Mouse (Mus musculus): ENCODE data around the gene Odf2. TPM values are rescaled to one million over a fixed set of nuclear protein-coding genes. Genes with fewer than 3 reads are reported as not detected.

Gene Odf2
- polyA plus RNA-seq, 1 experiment, result 257 TPM

DNA sequence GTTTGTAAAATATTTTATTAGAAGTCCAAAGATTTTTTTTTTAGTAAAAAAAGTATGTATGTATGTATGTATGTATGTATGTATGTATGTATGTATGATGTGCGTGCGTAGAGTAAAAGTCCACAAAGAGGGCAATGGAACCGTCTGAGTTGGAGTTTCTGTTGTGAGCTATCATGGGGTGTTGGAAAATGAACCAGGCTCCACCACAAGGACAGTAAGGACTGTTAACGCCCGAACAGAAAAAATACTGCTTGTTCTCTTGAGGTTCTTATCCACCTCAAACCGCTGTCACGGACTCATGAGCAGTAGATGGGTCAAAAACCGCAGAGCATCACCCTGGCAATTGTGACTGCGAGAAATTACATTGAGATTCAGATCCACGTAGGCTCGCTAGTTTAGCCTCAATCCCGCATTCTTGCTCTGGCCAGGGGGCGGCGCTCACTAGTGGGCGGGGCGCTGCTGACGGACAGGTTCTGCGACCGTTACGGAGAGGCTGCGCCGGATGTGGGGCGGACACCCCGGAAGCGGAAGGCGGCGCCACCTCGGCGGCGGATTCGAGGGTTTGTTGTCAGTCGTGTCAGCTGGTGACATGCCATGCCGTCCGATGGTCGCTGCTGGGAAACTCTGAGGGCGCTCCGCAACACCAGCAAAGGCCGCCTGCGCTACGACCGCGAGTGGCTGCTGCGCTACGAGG is 46.0 kb downstream of the Odf2 start, which contains the start of gene Gle1:
Gene Gle1 (plus strand): TSS at position 521 of the 694 bp plus-strand sequence.
- Histone ChIP-seq H3K4me1 (ENCODE audit: control insufficient read depth, insufficient read depth, low read length) (no peaks in the 10 kb centered on the region), H3K27me3 (ENCODE audit: control insufficient read depth, insufficient read depth, low read length, poor library complexity, severe bottlenecking) (no peaks in the 10 kb centered on the region), H3K27ac (ENCODE audit: insufficient read depth, low read length) (peak within 1 kb of the TSS; percentile 23; the same call in 1 of the 2 replicates), H3K36me3 (ENCODE audit: control insufficient read depth, insufficient read depth, low read length, poor library complexity, severe bottlenecking) (peaks cover 12% of the 10 kb centered on the region), H3K4me3 (ENCODE audit: low read depth, low read length) (peak within 1 kb of the TSS; percentile 87), H3K9me3 (replicated peaks; ENCODE audit: control insufficient read depth, insufficient read depth, low read length, poor library complexity, severe bottlenecking) (no peaks in the 10 kb centered on the region), H3K9ac (ENCODE audit: low read depth, poor library complexity, severe bottlenecking) (peak within 1 kb of the TSS; percentile 52)
- peak; percentile 34 for TF ChIP-seq CTCF (IDR thresholded peaks at IDR 0.05; ENCODE audit: low read depth, low read length)
- no peak for TF ChIP-seq EP300 (IDR thresholded peaks at IDR 0.05; ENCODE audit: insufficient read depth, low read depth, low read length)
- peak; percentile 64 for TF ChIP-seq POLR2A (IDR thresholded peaks at IDR 0.05; ENCODE audit: insufficient read depth, low read length)

DNA sequence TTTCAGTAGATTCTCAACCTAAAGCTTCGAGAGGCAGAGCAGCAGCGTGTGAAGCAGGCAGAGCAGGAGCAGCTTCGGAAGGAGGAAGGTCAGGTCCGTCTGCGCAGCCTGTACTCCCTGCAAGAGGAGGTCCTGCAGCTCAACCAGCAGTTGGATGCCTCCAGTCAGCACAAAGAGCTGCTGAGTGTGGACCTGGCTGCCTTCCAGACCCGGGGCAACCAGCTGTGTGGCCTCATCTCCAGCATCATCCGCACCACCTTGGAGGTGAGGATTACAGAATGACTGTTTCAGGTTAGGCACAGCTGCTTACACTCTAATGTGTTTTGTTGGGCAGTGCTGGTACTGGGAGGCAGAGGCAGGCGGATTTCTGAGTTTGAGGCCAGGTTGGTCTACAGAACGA is 51.1 kb downstream of the Odf2 start:
- H3K4me1 ChIP-seq (ENCODE audit: control insufficient read depth, insufficient read depth, low read length), result peaks cover 1% of the 10 kb centered on the region
- TF ChIP-seq CTCF (IDR thresholded peaks at IDR 0.05; ENCODE audit: low read depth, low read length) (no peak), EP300 (IDR thresholded peaks at IDR 0.05; ENCODE audit: insufficient read depth, low read depth, low read length) (no peak), POLR2A (IDR thresholded peaks at IDR 0.05; ENCODE audit: insufficient read depth, low read length) (no peak)
- H3K27ac ChIP-seq (ENCODE audit: insufficient read depth, low read length), result no peak overlapping the region
- no peaks in the 10 kb centered on the region for H3K27me3 ChIP-seq (ENCODE audit: control insufficient read depth, insufficient read depth, low read length, poor library complexity, severe bottlenecking)
- peaks cover 32% of the 10 kb centered on the region for H3K36me3 ChIP-seq (ENCODE audit: control insufficient read depth, insufficient read depth, low read length, poor library complexity, severe bottlenecking)
- H3K9me3 ChIP-seq (replicated peaks; ENCODE audit: control insufficient read depth, insufficient read depth, low read length, poor library complexity, severe bottlenecking), result no peaks in the 10 kb centered on the region
- H3K9ac ChIP-seq (ENCODE audit: low read depth, poor library complexity, severe bottlenecking), result no peak overlapping the region
- no peak overlapping the region for H3K4me3 ChIP-seq (ENCODE audit: low read depth, low read length)

DNA sequence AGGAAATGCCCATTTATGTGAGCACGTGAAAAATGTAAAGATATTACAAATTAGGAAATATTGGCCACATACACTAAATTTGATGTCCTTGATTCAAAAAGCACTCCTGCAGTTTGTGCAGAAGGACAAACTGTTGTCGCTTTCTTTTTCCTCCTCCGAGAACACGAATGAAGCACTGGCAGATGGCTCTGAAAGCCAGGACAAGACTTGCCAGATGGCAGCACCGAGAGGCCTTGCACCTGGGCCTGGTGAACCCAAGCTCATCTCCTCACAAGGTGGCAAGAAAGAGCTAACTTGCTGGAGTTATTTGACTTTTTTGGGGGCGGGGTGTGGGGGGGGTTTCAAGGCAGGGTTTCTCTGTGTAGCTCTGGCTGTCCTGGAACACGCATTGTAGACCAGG is 51.8 kb downstream of the Odf2 start:
- Histone ChIP-seq H3K36me3 (ENCODE audit: control insufficient read depth, insufficient read depth, low read length, poor library complexity, severe bottlenecking) (peaks cover 32% of the 10 kb centered on the region), H3K27me3 (ENCODE audit: control insufficient read depth, insufficient read depth, low read length, poor library complexity, severe bottlenecking) (no peaks in the 10 kb centered on the region), H3K9ac (ENCODE audit: low read depth, poor library complexity, severe bottlenecking) (no peak overlapping the region), H3K4me3 (ENCODE audit: low read depth, low read length) (no peak overlapping the region), H3K4me1 (ENCODE audit: control insufficient read depth, insufficient read depth, low read length) (peaks cover 1% of the 10 kb centered on the region), H3K9me3 (replicated peaks; ENCODE audit: control insufficient read depth, insufficient read depth, low read length, poor library complexity, severe bottlenecking) (no peaks in the 10 kb centered on the region), H3K27ac (ENCODE audit: insufficient read depth, low read length) (no peak overlapping the region)
- no peak for TF ChIP-seq EP300 (IDR thresholded peaks at IDR 0.05; ENCODE audit: insufficient read depth, low read depth, low read length)
- TF ChIP-seq POLR2A (IDR thresholded peaks at IDR 0.05; ENCODE audit: insufficient read depth, low read length), result no peak
- no peak for TF ChIP-seq CTCF (IDR thresholded peaks at IDR 0.05; ENCODE audit: low read depth, low read length)

DNA sequence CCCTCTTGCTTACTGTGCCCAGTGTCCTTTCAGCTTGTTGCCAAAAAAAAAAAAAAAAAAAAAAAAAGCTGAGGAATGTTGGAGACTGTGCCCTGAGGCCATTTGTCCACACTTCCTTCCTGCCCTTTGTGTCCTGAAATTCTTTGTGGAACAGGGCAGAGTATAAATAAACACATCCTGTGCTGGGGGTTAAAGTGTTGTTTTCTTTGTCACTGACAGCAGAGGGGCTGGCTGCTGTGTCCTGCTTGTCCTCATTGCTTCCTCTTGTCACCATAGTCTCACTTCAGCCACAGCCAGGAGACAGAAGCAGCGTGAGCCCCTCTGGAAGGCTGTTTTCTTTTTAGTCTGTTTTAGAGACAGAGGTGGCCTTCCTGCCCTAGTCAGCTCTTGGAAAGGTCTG is 55.7 kb downstream of the Odf2 start:
- Histone ChIP-seq H3K36me3 (ENCODE audit: control insufficient read depth, insufficient read depth, low read length, poor library complexity, severe bottlenecking) (peaks cover 58% of the 10 kb centered on the region), H3K27ac (ENCODE audit: insufficient read depth, low read length) (peak overlapping the region; percentile 53; the same call in 1 of the 2 replicates), H3K27me3 (ENCODE audit: control insufficient read depth, insufficient read depth, low read length, poor library complexity, severe bottlenecking) (no peaks in the 10 kb centered on the region), H3K9me3 (replicated peaks; ENCODE audit: control insufficient read depth, insufficient read depth, low read length, poor library complexity, severe bottlenecking) (no peaks in the 10 kb centered on the region), H3K9ac (ENCODE audit: low read depth, poor library complexity, severe bottlenecking) (no peak overlapping the region), H3K4me1 (ENCODE audit: control insufficient read depth, insufficient read depth, low read length) (peaks cover 1% of the 10 kb centered on the region), H3K4me3 (ENCODE audit: low read depth, low read length) (no peak overlapping the region)
- TF ChIP-seq POLR2A (IDR thresholded peaks at IDR 0.05; ENCODE audit: insufficient read depth, low read length), result no peak
- no peak for TF ChIP-seq CTCF (IDR thresholded peaks at IDR 0.05; ENCODE audit: low read depth, low read length)
- no peak for TF ChIP-seq EP300 (IDR thresholded peaks at IDR 0.05; ENCODE audit: insufficient read depth, low read depth, low read length)

DNA sequence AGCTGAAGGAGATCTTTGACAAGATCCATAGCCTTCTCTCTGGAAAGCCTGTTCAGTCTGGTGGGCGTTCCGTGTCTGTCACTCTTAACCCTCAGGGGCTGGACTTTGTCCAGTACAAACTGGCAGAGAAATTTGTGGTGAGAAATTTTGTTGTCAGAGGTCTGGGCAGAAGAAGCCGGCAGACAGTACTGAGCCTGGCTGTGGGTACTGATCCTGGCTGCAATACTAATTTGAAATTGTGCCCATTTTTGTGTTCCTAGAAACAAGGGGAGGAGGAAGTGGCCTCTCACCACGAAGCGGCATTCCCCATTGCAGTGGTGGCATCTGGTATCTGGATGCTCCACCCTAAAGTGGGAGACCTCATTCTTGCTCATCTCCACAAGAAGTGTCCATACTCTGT is 59.9 kb downstream of the Odf2 start:
- H3K9ac ChIP-seq (ENCODE audit: low read depth, poor library complexity, severe bottlenecking), result no peak overlapping the region
- no peaks in the 10 kb centered on the region for H3K27me3 ChIP-seq (ENCODE audit: control insufficient read depth, insufficient read depth, low read length, poor library complexity, severe bottlenecking)
- peaks cover 50% of the 10 kb centered on the region for H3K36me3 ChIP-seq (ENCODE audit: control insufficient read depth, insufficient read depth, low read length, poor library complexity, severe bottlenecking)
- H3K27ac ChIP-seq (ENCODE audit: insufficient read depth, low read length), result no peak overlapping the region
- no peak overlapping the region for H3K4me3 ChIP-seq (ENCODE audit: low read depth, low read length)
- peaks cover 1% of the 10 kb centered on the region for H3K4me1 ChIP-seq (ENCODE audit: control insufficient read depth, insufficient read depth, low read length)
- no peaks in the 10 kb centered on the region for H3K9me3 ChIP-seq (replicated peaks; ENCODE audit: control insufficient read depth, insufficient read depth, low read length, poor library complexity, severe bottlenecking)
- TF ChIP-seq CTCF (IDR thresholded peaks at IDR 0.05; ENCODE audit: low read depth, low read length) (no peak), EP300 (IDR thresholded peaks at IDR 0.05; ENCODE audit: insufficient read depth, low read depth, low read length) (no peak), POLR2A (IDR thresholded peaks at IDR 0.05; ENCODE audit: insufficient read depth, low read length) (no peak)

DNA sequence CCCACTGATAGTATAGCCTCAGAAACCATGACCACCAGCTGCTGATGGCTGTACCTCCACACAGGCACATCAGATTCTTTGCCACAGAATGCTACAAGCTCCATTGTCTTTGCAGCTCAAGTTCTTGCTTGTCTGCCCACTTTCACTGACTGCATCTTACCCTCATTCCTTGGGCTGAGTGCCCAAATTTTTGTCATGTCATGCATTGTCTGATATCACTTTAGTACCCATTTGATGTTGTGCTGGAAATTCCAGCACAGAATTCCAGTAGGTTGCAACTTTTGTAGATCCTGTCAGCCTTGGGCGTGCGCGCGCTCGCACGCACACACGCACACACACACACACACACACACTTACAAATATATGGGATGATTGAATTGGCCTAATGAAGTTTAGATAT is 72.2 kb downstream of the Odf2 start:
- H3K36me3 ChIP-seq (ENCODE audit: control insufficient read depth, insufficient read depth, low read length, poor library complexity, severe bottlenecking), result peaks cover 17% of the 10 kb centered on the region
- no peaks in the 10 kb centered on the region for H3K9me3 ChIP-seq (replicated peaks; ENCODE audit: control insufficient read depth, insufficient read depth, low read length, poor library complexity, severe bottlenecking)
- TF ChIP-seq CTCF (IDR thresholded peaks at IDR 0.05; ENCODE audit: low read depth, low read length) (no peak), EP300 (IDR thresholded peaks at IDR 0.05; ENCODE audit: insufficient read depth, low read depth, low read length) (no peak), POLR2A (IDR thresholded peaks at IDR 0.05; ENCODE audit: insufficient read depth, low read length) (no peak)
- no peak overlapping the region for H3K9ac ChIP-seq (ENCODE audit: low read depth, poor library complexity, severe bottlenecking)
- H3K27me3 ChIP-seq (ENCODE audit: control insufficient read depth, insufficient read depth, low read length, poor library complexity, severe bottlenecking), result no peaks in the 10 kb centered on the region
- H3K4me1 ChIP-seq (ENCODE audit: control insufficient read depth, insufficient read depth, low read length), result no peaks in the 10 kb centered on the region
- H3K4me3 ChIP-seq (ENCODE audit: low read depth, low read length), result no peak overlapping the region
- no peak overlapping the region for H3K27ac ChIP-seq (ENCODE audit: insufficient read depth, low read length)

All from ES-Bruce4 (cell line).